Mouse (Mus musculus) liver, postnatal 0 days (tissue): ENCODE measurements around the gene Mycl. TPM values are rescaled to one million over a fixed set of nuclear protein-coding genes. Genes with fewer than 3 reads are reported as not detected.

ENCODE experiments used
- ATAC-seq: fragments of 200-750 bp; cut with Nextera tagmentation; 2 replicates; pipeline ENCODE4 v1.8.0; 2017; ENCODE audit warnings: mild to moderate bottlenecking, moderate library complexity
- DNase-seq: peaks from one replicate; pipeline ENCODE4 v3.0.0-alpha.2; 2016
- H3K27ac ChIP-seq: fragments of 300-500 bp; sonication (generic); 2 replicates; pipeline ENCODE4 v1.5.1; 2014; ENCODE audit warnings: antibody characterized with exemption, moderate library complexity, mild to moderate bottlenecking, low read depth
- H3K27me3 ChIP-seq: fragments of 300-500 bp; sonication (generic); 2 replicates; pipeline ENCODE4 v1.6.1; 2014; ENCODE audit warnings: low read length, control low read depth, mixed read lengths; ENCODE audit not compliant: insufficient read depth
- H3K36me3 ChIP-seq: fragments of 300-500 bp; sonication (generic); replicated peaks from 2 replicates; pipeline ENCODE4 v1.6.1; 2014; ENCODE audit warnings: mild to moderate bottlenecking, control low read depth, low read length, moderate library complexity, mixed read lengths; ENCODE audit not compliant: insufficient read depth
- H3K4me1 ChIP-seq: fragments of 300-500 bp; sonication (generic); 2 replicates; pipeline ENCODE4 v1.6.1; 2014; ENCODE audit warnings: antibody characterized with exemption, mild to moderate bottlenecking, control low read depth; ENCODE audit not compliant: insufficient read depth
- H3K4me2 ChIP-seq: fragments of 300-500 bp; sonication (generic); 2 replicates; pipeline ENCODE4 v1.6.1; 2014; ENCODE audit warnings: low read depth, mild to moderate bottlenecking, low read length, moderate library complexity, mixed read lengths
- H3K4me3 ChIP-seq: fragments of 300-500 bp; sonication (generic); 2 replicates; pipeline ENCODE4 v1.5.1; 2014; ENCODE audit warnings: low read depth, low read length
- H3K9ac ChIP-seq: fragments of 300-500 bp; sonication (generic); replicated peaks from 2 replicates; pipeline ENCODE4 v1.6.1; 2014; ENCODE audit warnings: mild to moderate bottlenecking, moderate library complexity
- H3K9me3 ChIP-seq: fragments of 300-500 bp; sonication (generic); 2 replicates; pipeline ENCODE4 v1.6.1; 2016; ENCODE audit warnings: mild to moderate bottlenecking, control low read depth, low read length, mixed read lengths
- CTCF ChIP-seq: sonication (generic); IDR thresholded peaks from 2 replicates; pipeline ENCODE4 v1.5.1; 2016; ENCODE audit warnings: antibody characterized with exemption, low read depth
- EP300 ChIP-seq: IDR thresholded peaks from 2 replicates; pipeline ENCODE4 v1.6.1; 2016; ENCODE audit warnings: antibody characterized with exemption, low read depth, mild to moderate bottlenecking
- WGBS: fragments of 180-500 bp; shearing (Covaris S2); extraction: QIAGEN DNeasy Blood & Tissue Kit; methylation state at CpG from one replicate; pipeline ENCODE4 v1.1.7; 2014; ENCODE audit not compliant: insufficient replicate concordance; 5-methylcytosine and 5-hydroxymethylcytosine counted together
- polyA plus RNA-seq: library from polyadenylated mRNA; unstranded; fragments of >200 nt; fragmentation: Nextera tagmentation; extraction: Ambion mirVana; gene quantifications from 2 replicates; pipeline ENCODE4 v1.2.1, GENCODE M21; 2015

The Mycl gene
- polyA plus RNA-seq, 1 experiment from 2014 or later = 1.2 TPM

- no peak for ATAC-seq
- no peaks in the 10 kb centered on the region for H3K36me3 ChIP-seq
- H3K9ac ChIP-seq = no peak overlapping the region
- WGBS = 41% methylated on average over 8 of the region's 8 CpGs
- H3K27ac ChIP-seq = no peak overlapping the region
- no peak overlapping the region for H3K4me2 ChIP-seq
- peaks cover 15% of the 10 kb centered on the region for H3K4me1 ChIP-seq
- H3K9me3 ChIP-seq = no peaks in the 10 kb centered on the region
- H3K4me3 ChIP-seq = no peak overlapping the region
- TF ChIP-seq CTCF (no peak), EP300 (no peak)
- no peak for DNase-seq
- H3K27me3 ChIP-seq = peaks cover 61% of the 10 kb centered on the region
Observed at GRCm38 (mm10) chr4:122962751-122963150, 32.7 kb upstream of the Mycl start.

- no peak overlapping the region for H3K27ac ChIP-seq
- no peaks in the 10 kb centered on the region for H3K4me1 ChIP-seq
- DNase-seq (no peak), ATAC-seq (no peak)
- 53% methylated on average over 4 of the region's 4 CpGs for WGBS
- no peaks in the 10 kb centered on the region for H3K9me3 ChIP-seq
- TF ChIP-seq CTCF (no peak), EP300 (no peak)
- H3K36me3 ChIP-seq = no peaks in the 10 kb centered on the region
- no peak overlapping the region for H3K4me3 ChIP-seq
- H3K9ac ChIP-seq = no peak overlapping the region
- peaks cover 15% of the 10 kb centered on the region for H3K27me3 ChIP-seq
- no peak overlapping the region for H3K4me2 ChIP-seq
Observed at GRCm38 (mm10) chr4:122968106-122968505, 27.3 kb upstream of the Mycl start.

- DNase-seq (no peak), ATAC-seq (no peak)
- Histone ChIP-seq H3K9ac (no peak overlapping the region), H3K36me3 (no peaks in the 10 kb centered on the region), H3K4me3 (no peak overlapping the region), H3K9me3 (no peaks in the 10 kb centered on the region), H3K27me3 (0 out of 2 replicates have a peak, but pooled peaks cover 11% of the 10 kb centered on the region), H3K4me2 (no peak overlapping the region), H3K4me1 (no peaks in the 10 kb centered on the region), H3K27ac (no peak overlapping the region)
- WGBS = 70% methylated on average over 4 of the region's 4 CpGs
- no peak for TF ChIP-seq EP300
- TF ChIP-seq CTCF = no peak
Observed at GRCm38 (mm10) chr4:122971191-122971590, 24.3 kb upstream of the Mycl start.

- TF ChIP-seq CTCF = no peak
- no peak for TF ChIP-seq EP300
- Histone ChIP-seq H3K27ac (no peak overlapping the region), H3K4me3 (no peak overlapping the region), H3K9ac (no peak overlapping the region), H3K36me3 (no peaks in the 10 kb centered on the region), H3K9me3 (no peaks in the 10 kb centered on the region), H3K4me2 (no peak overlapping the region), H3K27me3 (0 out of 2 replicates have a peak, but pooled peaks cover 10% of the 10 kb centered on the region), H3K4me1 (no peaks in the 10 kb centered on the region)
- DNase-seq = no peak
- 64% methylated on average over 4 of the region's 4 CpGs for WGBS
- ATAC-seq = no peak
Observed at GRCm38 (mm10) chr4:122971646-122972045, 23.8 kb upstream of the Mycl start.

- no peak overlapping the region for H3K27ac ChIP-seq
- no peak overlapping the region for H3K4me2 ChIP-seq
- no peaks in the 10 kb centered on the region for H3K4me1 ChIP-seq
- no peak overlapping the region for H3K4me3 ChIP-seq
- no peak for DNase-seq
- H3K27me3 ChIP-seq = 0 out of 2 replicates have a peak, but pooled peaks cover 7% of the 10 kb centered on the region
- H3K9me3 ChIP-seq = no peaks in the 10 kb centered on the region
- H3K9ac ChIP-seq = no peak overlapping the region
- H3K36me3 ChIP-seq = no peaks in the 10 kb centered on the region
- ATAC-seq = no peak
- WGBS = 63% methylated on average over 8 of the region's 8 CpGs
- TF ChIP-seq CTCF (no peak), EP300 (no peak)
Observed at GRCm38 (mm10) chr4:122972056-122972455, 23.4 kb upstream of the Mycl start.

GRCm38 (mm10) chr4:122974976-122975520 is 20.4 kb upstream of the Mycl start:
- Histone ChIP-seq H3K27me3 (0 out of 2 replicates have a peak, but pooled peaks cover 7% of the 10 kb centered on the region), H3K9ac (no peak overlapping the region), H3K36me3 (no peaks in the 10 kb centered on the region), H3K4me2 (no peak overlapping the region), H3K27ac (no peak overlapping the region), H3K9me3 (no peaks in the 10 kb centered on the region), H3K4me3 (no peak overlapping the region), H3K4me1 (no peaks in the 10 kb centered on the region)
- no peak for TF ChIP-seq CTCF
- TF ChIP-seq EP300 = no peak
- DNase-seq = no peak
- no peak for ATAC-seq
- 78% methylated on average over 5 of the region's 5 CpGs for WGBS
